Mouse (Mus musculus) monocyte, adult 2 months (primary cell): ENCODE data around the gene Hltf.
"Not testable (repeated sequence)": the region's sequence is repeated elsewhere in the genome, so short reads cannot be mapped to it uniquely, and the experiment has no call there.

ENCODE experiments used
- DNase-seq, 2 experiments: peaks; one replicate each; pipeline ENCODE4 v3.0.0; 2022; ENCODE audit warnings: low spot score in 2 of 2, low read depth in 1 of 2

Hltf gene

DNA sequence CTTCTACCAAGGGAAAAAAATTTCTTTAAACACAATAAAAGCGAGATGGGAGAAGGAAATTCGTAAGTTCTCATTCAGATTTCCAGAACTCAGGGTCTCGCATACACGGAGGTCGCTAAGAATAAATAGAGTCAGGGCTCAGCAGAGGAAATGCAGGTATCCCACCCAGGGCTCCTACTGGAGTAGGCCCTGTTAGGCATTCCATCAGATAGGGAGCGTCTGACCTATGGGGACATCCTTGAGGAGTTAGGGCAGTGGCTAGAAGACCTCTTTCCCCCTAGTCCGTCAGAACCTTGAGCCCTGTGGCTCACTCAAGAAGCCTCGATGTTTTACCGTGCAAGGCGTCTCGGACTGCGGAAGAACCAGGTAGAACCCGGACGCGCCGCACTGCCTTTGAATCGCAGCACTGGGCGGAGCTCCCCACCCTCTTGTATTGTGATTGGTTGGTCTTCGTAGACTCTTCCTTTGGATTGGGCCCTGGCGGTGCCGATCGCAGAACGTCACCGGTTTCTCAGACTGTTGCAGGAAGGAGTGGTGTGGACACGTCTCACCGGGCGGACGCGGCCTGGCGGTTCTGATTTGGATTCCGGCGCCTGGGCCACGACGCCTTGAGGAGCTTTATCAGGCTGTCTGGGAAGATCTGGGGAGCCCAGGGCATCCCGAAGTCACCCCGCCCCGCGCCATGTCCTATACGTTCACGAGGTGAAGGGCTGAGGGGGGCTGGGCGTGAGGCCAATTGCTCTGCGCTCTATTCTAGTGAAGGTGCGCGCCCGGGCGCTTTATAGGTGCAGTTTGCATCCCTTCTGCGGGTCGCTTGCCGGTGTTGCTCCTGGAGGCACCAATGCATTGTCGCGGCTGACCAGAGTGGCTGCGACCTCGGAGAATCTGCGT is at the start of gene Hltf:
Gene Hltf (plus strand): TSS at position 506 of the 891 bp plus-strand sequence.
- DNase-seq: peak; percentile 79 to 87

DNA sequence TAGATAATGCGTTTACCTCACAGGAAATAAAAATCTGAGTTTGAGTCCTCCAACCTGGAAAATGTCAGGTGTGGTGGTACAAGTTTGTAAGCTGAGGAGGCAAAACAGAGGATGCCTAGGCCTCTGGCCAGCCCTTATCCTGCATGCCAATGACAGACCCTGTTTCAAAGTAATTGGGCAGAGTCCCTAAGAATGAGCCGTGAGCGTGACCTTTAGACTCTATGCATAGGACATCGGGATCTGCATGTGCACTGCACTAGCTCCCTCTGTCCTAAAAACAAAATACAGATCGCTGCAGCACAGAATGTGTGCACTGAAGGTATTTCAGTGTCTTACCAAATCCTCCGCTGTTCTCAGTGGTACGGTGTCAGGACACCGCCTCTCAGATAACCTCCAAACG is 47.1 kb upstream of the Hltf start:
- no peak for DNase-seq

DNA sequence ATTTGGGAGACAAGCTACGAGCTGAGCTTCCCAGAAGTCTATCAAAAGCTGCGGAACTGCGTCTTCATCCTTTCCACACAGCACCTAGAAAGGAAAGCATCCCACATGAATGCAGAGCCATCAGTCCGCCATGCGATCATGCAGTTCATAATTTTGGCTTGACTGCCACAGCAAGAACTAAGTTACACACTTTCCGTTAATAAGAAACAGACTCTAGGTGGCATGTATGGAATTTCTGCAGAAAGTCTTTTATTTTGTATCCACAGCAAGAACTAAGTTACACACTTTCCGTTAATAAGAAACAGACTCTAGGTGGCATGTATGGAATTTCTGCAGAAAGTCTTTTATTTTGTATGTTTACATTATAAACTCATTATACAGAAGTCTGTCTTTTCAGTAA is 46.7 kb upstream of the Hltf start:
- DNase-seq: not testable (repeated sequence)

DNA sequence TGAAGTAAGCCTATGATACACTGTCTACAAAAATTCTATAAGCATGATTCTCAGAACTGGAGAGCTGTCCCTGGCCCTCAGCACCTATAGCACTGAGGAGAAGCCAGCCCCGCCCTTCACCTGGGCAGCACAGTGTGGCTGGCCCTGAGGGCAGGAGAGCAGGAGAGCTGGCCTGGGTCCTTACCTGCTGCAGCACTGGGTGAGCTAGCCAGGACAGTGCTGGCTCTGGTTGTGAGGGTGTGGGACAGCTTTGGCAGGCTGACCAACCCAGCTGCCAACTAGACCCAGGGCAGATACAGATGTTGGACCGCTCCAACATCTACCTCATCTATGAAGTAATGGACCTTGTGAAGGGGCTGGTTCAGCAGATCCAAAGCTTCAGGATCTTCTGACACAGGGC is 43.2 kb upstream of the Hltf start:
- no peak for DNase-seq

DNA sequence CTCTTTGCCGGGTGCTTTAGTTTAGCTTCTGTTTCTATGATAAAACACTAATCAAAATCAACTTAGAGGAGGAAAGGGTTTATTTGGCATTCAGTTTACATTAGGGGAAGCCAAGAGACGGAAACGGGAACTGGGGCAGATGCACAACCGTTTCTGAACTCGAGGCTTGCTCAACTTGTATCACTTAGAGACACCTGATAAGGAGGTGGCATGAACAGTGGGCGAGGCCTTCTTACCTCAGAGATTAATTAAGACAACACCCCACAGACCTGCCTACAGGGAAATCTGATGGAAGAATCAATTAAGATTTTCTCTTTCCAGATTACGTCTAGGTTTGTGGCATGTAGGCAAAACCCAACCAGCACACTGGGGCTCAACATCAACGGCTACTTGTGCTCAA is 39.5 kb upstream of the Hltf start:
- DNase-seq: no peak

DNA sequence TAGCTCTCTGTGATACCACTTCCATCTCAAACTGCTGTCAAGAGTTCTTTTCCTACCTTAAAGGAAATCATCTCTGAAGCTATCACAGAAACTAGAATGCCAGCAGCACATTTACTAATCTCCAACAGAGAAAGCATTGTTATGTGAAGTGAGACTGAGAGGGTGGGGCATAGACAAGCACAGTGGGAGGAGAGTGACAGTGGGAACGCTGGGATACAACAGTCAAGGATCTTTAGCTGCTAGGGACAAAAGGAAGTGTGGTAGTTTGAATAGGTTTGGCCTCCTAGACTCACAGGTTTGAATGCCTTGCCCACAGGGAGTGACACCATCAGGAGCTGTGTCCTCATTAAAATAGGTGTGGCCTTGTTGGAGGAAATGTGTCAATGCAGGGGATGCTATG is 33.8 kb upstream of the Hltf start:
- no peak for DNase-seq

DNA sequence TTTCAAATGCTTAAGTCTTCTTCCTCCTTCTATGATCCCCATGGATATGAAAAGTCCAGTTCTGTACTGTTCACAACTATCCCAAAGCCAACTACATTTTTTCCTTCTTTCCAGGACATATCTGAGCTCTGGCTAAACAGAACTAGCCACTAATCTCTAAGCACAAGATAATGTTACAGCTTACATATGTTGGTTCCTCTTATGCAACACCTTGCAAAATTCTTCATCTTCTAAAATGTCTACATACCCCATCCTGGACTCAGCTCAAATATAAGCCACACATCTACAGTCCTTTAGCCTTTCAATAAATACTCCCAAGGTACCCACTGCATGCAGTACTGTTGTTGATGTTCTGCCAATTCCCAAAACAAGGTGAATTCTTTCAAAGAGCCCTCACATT is 31.1 kb upstream of the Hltf start:
- no peak for DNase-seq

DNA sequence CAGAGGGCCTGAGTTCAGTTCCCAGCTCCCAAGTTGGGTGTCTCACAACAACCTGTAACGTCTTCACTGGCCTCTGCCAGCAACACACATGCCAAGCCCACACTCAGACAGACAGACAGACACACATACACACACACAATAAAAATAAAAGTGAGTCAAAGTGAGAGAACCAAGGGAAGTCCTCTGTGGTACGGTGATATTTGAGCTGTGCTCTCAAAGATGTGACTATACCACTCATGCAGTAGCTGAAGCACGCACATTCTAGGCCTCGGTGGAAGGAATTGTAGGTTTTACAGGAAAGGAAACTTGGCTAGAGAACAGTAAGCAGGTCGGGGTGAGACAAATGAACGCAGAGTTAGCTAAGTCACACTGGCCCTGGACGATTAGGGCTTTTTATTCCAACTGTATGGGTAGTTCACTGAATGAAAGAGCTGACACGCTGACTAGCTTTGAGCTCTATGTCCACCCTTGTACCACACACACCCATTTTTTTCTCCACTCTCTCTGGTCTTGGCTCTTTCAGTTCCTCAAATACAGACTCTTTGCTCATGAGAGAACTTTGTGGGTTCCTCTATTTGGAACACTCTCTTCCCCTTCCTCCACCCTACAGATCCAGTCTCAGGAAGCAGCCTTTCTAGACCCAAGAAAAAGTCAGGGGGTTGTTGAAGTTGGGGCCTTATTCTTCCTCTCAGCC is 30.5 kb upstream of the Hltf start:
- DNase-seq: peak; percentile 21 to 24

DNA sequence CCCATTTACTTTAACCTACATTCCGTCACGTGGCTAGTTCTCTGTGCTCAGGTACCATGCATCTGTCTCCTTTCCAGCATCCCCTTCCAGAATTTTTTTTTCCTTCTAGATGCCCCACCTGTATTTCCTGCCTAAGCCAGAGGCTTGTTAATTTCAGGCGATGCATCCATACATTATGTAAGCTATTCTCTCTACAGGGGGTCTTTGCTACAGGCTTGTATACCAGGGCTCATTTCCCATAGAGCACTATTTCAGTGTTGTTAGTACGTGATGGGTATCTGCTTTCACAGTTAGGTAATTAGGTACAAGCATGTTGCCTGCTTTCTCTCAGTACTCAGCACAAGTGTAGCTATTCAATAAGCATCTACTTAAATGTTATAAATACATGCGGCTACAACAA is 29.8 kb upstream of the Hltf start:
- no peak for DNase-seq

DNA sequence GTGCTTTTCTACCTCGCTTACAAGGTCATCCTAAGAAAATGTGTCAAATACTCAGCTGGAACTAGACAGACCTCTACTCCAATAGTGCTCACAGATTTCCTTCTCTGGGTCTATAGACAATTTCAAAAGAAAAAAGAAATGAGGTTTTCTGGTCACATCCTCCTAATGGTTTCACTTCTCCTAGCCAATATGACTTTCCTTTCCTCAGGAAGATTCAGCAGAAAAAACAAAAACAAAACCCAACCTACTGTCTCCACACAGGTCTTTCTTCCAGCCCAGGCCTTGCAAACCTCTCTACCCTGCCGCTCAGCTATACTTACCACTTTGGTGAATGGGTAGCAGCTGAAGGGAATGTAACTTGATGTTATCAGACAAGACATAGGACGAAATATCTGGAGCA is 29.0 kb upstream of the Hltf start:
- no peak for DNase-seq

DNA sequence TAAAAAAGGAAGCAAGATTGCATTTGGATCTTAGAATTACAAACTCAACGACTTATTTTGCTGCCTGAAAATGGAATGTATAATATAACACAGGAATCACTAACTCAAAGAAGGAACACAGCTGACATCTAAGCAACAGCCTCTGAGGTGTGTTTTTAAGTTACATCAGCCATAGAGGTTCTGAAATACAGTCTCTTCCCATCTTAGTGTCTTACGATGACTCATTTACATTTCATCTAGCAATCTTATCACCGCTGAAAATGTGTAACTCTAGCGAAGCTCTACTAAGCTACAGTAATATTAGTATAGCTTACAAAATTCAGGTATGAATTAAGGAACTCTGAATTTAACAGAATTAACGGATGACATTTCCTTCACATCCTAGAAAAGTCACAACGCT is 26.8 kb upstream of the Hltf start:
- DNase-seq: no peak

DNA sequence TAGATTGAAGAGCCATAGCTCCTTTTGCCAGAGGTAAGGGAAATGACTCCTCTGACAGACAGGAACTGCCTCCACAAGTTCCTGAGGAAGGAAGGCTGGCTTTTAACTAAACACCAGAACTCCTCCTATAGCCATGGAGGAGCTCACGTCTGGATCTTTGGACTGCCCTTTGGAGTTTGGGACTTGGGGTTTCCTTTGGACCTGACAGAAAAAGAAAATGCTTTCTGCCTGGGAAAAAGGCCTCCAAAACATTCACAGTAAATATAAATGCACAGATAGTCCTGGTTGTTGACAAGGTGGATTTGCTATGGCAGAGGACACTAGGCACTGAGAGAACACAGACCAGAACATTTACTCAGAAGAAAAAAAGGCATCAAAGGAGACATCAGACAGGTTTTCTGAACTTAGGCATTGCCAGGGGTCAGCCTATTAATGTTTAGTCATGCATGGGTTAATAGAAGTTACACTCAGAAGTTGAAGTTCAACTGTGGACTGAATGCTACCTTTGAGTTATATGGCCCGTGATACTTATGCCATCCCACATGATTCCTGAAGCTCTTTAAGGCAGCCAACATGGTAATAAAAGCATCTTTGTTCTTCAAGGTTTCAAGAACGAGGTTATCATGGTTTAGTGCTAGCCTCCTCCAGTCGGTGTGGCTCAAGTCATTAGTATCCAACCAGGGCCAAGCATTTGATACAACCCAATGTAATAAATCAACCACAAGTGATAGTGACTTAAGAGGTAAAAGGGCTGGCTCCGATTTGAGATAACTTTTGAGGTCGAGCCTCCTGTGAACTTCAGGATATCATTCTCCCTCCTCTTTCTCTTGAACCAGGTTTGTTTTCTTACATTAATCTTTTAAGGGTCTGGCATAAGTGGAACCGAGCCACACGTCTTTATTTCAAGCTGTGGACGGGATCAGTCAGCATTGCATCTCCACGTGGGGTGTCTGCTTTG is 23.6 kb upstream of the Hltf start:
- DNase-seq: no peak

DNA sequence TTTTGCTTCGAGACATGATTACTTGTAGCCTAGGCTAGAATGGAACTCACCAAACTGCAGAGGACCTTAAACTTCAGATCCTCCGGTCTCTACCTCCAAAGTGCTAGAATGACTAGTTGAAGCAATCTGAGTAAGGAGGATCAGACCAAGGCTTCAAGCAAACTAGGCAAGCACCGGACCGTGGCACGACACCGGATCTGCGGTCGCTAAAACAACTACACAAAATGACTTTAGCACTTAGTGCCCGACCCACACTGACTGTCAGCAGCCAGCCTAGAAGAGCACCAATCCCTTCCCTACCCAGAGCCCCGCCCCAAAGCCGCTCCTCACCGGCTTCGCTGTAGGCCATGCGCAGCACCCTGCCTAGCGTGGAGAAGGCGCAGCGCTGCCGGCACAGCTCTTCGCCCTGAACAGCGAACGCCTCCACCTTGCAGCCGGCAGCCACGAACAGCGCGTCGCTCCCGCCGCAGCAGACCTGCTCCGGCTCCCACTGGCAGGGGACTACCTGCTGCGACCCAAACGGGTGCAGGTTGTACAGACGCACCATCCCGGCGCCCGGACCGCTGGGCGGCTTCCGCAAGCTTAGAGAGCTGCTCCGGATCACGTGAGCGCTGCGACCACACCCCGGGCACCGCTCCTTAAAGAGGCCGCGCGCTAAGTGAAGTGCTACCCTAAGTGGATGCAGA is 22.7 kb upstream of the Hltf start, which contains the start of gene Hps3:
Gene Hps3 (minus strand): TSS at position 597 of the 686 bp plus-strand sequence.
- DNase-seq: peak; percentile 65 to 77

DNA sequence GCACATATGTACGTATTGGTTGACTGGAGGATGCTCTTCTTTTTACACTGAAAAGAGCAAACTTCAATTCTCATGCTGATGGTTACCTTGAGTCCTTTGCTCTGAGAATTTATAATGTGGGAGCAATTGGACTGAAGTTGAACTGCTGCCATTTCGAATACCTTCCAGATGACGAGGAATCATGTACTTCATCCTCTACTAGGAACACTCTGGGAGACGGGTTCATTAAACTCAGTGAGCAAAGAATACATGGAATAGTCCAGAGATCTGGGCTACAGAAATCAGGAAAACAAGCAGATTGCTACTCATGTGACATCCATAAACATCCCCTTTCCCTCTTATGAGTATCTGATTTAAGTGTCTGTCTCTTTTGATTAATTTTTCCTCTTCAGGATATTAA is 21.5 kb upstream of the Hltf start:
- no peak for DNase-seq

DNA sequence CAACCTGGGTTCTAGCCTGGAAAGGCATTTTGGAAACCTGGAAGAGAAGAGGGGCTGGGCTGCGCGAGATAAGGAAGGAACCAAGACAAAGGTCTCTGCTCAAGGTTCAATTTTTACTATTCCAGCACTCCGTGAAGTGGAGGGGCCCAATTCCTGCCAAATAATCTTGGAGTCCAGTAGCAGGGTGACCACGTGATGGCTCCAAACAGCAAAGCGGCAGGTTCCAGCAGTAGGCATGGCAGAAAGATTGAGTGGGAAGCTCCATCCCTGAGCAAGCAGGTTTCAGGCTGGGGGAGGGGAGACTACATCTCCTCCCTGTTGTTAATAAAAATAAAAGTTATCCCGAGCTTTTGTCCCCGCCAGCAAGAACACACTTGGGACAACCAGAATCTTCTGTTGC is 16.1 kb upstream of the Hltf start:
- DNase-seq: not testable (repeated sequence)

DNA sequence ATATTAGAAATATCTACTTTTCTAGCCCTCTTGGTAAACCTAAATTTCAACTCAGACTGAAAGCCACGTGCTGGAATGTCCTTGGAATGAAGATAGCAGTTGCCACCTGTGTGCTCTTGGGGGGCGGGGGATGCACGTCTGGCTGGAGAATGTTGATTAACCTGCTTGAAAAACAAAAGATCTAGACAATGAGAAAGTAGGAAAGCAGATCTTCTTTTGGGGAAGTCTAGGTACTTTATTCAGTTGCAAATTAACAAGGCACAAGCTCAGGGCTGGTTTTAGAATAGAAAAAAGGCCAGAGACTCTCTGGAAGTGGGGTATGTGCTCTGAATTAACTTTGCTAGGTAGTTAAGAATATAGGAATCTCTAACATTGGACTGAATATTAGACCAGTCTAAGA is 12.9 kb upstream of the Hltf start:
- DNase-seq: not testable (repeated sequence)

DNA sequence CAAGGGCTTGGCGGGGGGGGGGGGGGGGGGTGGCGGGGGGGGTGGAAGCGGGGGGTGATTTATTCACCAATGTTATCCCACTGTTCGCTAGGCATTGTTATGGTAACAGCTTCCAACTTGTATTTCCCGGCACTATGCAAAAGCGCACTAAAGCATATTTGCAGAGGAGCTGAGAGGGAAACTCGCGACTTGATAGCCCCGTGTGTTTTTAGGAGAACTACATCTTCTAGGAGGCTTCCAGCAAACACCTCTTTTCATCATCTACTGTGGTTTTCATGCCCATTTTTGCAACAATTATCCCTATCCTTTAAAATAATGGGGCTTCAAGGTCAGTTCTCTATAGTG is 558 bp downstream of the Hltf start:
- no peak for DNase-seq

DNA sequence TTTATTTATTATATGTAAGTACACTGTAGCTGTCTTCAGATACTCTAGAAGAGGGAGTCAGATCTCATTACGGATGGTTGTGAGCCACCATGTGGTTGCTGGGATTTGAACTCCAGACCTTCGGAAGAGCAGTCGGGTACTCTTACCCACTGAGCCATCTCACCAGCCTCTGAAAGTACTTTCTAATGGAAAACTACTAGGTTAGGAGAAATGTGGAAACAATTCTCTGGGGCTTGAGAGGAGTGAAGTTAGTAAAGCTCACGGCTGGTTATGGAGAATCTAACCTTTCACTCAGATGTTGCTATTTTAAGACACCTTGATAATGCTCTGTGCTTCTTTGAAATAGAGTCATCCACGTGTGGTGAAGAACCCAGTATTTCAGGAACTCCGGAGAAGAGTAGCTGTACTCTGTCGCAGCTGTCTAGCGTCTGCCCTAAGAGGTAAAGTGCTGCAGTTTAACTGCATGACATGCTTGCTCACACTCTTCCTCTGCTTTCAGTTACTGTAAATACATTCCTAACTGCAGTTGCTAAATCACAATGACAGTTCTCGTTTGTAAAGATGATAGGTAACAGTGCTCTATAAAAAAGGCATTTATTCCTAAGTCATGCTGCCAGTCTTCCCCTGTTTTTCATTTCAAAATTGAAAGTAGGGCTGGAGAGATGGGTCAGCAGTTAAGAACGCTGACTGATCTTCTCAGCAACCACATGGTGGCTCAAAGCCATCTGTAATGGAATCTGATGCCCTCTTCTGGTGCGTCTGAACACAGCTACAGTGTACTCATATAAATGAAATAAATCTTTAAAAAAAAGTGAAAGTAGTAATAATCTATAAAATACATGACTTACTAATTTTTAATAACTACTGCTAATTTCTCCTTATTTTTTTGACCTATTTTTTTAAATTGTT is 18.8 kb downstream of the Hltf start:
- no peak for DNase-seq

DNA sequence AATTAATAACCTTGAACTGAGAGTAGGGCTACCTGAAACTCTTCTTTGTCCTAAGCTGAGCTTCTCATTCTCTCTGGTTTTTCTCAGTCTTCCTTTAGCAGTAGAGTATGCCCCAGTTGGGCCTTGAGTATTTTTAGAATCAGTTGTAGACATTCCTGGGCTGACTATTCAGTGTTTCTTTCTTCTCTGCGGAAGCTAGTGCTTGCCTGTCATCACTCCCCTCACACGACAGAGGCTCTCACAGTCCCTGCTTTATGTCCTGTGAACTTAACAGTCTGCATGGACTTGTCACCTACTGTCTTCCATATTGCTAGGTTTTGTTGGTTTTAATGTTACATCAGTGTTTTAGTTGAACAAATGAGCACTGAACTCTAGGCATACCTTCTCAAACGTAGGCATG is 24.6 kb downstream of the Hltf start:
- no peak for DNase-seq

DNA sequence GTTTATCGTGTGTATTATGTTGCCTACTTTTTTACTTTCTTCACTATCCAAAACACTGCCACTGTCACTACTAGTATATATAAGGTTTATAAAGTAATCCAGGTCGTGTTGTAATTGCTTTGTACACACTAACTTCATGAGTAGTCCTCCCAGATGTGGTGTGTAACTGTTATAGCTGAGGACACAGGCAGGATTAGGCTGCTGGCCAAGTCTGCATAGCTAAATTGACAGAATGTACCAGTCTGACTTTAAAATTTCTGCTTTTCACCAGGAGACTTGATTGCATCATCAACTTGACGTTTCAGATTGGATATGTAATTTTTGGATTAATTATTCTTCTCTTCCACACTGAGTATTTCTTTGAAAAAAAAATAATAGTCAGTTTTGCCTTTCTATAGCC is 46.2 kb downstream of the Hltf start:
- DNase-seq: no peak
